Mouse (Mus musculus) right cerebral cortex, postnatal 4 days (tissue): ENCODE measurements around the gene Ssb.

Experiments
- DNase-seq: peaks from one replicate; pipeline ENCODE4 v3.0.0-alpha.2; 2022

The Ssb gene

GRCm38 (mm10) chr2:69861485-69862091, at the start of gene Ssb:
Gene Ssb, plus strand, starts transcription at chr2:69861562.
- DNase-seq, result peak; percentile 92

- no peak for DNase-seq
Measured at GRCm38 (mm10) chr2:69816575-69816974, 44.8 kb upstream of the Ssb start.

DNA sequence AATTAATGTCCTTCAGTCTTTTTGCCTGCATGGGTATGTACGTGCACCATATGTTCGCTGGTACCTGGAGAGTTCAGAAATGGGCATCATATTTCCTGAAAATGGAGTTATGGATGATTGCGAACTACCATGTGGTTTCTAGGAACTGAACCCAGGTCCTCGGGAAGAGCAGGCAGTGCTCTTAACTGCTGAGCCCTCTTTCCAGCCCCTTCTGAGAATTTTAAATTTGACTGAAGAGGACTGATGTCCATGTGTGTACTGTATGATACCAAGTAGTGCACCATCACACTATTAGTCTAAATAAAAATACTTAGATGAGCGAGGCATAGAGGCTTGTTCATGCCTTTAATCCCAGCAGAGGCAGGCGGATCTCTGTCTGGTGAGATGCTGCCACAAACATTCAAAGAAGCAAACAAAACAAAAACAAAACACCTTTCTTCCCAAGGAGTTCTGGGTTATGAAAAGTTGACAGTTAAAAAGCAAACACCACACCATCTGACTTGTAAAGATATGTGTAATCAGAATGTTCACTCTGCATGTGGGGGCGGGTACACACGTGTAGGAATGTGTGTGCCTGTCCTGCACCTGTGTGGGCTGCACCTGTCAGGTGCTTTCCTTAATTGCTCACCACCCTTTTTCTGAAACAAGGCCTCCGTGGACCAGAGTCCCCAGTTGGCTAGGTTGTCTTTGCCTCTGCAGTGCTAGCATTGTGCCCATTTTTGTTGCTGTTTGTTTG, 42.8 kb upstream of the Ssb start:
- no peak for DNase-seq

DNA sequence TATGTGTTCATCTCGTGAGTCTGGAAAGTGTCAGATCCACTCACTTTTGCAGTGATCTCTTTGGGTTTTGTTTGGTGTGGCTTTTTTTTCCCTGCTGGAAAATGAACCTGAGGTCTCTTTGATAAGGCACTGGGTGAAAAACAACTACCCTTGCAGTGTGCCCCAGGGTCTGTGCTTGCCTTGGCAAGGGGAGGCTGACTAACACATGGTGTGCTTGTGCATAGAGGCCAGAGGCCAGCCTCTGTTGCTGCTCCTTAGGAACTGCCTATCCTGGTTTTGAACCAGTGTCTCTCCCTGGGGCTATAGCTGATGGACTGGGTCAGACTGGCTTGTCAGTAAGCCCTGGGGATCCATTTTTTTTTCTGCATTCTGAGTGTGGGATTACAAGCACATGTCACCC, 41.2 kb upstream of the Ssb start:
- DNase-seq, result no peak

GRCm38 (mm10) chr2:69821711-69822110, 39.7 kb upstream of the Ssb start, which contains the start of gene Klhl23:
Gene Klhl23, plus strand, starts transcription at chr2:69821944.
- DNase-seq, result no peak

DNA sequence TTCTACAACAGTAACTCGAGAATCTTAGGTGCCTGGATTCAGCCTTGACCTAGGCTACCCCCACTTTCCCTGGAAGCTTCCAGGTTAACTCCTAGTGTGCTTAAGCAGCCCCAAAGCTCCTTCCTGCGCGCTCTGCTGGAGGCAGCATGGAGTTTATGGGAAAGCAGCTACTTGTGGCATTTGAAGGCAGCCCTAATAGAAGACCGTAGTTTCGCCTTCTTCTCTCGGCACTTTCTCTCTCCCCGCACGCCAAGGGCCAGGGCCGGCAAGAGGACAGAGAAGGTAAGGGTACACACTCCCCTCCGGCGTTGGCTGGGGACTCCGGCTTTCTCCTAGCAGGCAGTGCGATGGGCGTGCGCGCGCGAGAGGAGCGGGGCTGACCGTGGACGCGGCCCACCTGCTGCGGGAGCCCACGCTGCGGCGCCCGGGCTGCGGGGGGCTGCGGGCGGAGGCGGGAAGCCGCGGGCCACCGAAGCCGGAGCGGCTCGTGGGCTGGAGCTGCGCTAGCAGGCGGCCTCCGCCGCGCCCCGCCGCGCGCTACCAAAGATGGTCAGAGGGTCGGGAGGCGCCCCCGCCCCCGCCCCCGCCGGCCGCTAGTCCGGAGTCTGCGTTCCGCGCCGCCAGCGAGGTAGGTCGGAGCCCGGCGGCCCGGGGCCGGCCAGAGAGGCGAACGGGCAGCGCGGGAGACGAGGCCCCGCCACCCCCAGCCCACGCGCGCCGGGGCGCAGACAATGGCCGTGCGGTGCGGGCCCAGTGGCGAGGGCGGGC, 38.8 kb upstream of the Ssb start:
- peak; percentile 66 for DNase-seq

DNA sequence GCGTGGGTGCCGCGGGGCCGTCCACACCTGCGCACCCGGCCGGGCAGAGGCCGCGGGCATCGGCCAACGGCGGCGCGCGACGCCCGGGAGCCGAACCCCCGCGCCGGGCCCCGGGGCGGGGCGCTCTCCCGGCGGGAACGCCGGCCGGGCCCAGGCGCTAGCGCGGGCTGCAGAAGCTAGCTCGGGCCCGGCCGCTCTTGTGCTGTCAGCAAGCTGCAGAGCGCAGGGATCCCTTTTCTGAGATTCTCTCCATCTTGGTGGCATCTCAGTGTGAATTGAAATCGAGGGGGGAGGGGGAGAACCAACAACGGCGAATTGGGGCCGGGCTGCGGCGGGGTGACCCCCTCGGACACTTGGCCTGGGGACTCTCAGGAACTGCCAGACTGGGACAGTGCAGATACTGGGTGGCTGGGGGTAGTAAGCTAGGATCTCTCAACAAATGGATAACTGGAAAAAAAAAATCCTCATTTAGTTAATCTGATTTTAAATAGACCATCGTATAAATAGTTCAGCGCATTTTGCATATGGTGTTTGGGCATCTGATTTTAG, 38.2 kb upstream of the Ssb start:
- DNase-seq, result peak; percentile 62

DNA sequence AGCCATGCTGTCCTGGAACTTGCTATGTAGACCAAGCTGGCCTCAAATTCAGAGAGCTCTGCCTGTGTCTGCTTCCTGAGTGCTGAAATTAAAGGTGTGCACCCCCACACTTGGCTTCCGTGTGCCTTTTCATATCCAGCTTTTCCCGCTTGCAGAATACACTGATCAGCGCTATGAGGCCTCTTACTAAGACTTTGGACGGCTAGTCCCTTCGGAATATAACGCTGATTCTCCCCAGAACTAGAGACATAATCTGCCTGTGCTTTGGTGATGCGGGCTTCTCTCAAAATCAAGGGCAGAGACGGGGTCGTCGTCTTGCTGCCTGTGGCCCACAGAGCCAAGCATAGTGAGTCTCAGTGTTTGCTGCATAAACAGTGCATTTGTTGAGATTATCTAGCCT, 35.5 kb upstream of the Ssb start:
- no peak for DNase-seq

DNA sequence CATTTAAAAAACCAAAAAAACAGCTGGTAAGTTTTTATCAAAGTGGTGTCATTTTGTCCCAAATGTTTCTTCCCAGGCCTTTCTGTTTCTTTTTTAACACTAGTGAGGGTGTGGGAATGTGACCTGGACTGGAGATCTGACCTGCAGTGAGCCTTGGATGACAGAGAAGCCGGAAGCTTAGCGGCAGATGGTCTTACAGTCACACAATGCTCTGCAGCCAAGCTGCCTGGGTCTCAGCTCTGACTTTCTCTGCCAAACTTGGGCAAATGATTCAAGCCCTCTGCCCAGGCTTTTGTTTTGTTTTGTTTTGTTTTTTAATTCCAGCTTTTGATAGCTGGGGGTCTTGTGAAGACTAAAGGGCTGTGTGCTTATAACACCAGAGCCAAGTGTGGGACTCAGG, 35.0 kb upstream of the Ssb start:
- no peak for DNase-seq

GRCm38 (mm10) chr2:69828031-69828430, 33.3 kb upstream of the Ssb start:
- no peak for DNase-seq

DNA sequence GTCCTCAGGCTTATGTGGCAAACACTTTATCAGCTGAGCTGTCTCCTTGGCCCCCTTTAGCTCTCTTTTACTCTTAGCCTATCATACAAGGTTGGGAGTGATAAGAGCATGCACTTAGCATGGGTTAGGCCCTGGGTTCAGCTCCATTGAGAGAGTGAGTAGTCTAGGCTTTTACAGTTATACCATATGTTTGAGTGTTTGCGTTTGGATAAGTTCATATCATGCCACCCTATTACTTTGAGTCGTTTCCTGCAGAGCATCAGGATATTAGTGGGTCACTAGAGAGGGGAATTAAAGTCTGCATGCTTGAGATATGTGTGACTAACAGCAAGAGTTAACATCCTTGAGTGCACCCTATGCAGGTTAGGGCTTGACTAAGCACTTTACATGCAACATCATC, 31.7 kb upstream of the Ssb start:
- no peak for DNase-seq

GRCm38 (mm10) chr2:69830116-69830515, 31.2 kb upstream of the Ssb start:
- DNase-seq, result no peak

GRCm38 (mm10) chr2:69837244-69837967, 24.0 kb upstream of the Ssb start:
- no peak for DNase-seq

GRCm38 (mm10) chr2:69837996-69838395, 23.4 kb upstream of the Ssb start:
- no peak for DNase-seq

GRCm38 (mm10) chr2:69838707-69839106, 22.7 kb upstream of the Ssb start:
- no peak for DNase-seq

- DNase-seq, result peak; percentile 22
Measured at GRCm38 (mm10) chr2:69840261-69840660, 21.1 kb upstream of the Ssb start.

- DNase-seq, result no peak
Measured at GRCm38 (mm10) chr2:69849215-69849614, 12.1 kb upstream of the Ssb start.

DNA sequence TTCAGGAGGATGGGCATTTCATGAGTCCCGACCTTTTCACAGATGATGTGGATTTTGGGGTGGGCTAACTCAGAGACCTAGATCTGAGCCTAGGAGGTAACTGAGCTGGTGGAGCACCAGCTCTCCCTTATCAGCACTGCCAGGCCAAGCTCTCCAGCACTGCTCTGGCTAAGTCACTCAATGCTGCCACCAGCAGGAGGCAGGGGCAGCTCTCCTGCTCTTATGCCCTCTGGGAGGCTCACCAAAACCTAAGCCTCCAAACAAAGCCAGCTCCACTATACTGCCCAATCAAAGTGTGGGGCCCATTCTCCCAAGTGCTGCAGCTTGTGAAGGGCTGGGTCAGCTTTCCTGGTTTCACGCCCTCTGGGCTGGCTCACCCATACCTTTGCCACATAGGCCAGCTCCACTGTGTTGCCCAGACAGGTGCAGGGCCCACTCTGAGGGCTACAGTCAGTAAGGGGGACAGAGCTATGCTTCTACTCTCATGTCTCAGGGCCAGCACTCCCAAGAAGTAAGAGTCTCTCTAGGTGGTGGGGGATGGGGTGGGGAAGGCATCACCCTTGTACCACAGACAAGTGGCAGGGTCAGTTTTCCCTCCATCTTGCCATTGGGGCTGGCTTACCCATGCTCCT, 9.8 kb upstream of the Ssb start:
- DNase-seq, result no peak

- DNase-seq, result no peak
Measured at GRCm38 (mm10) chr2:69856392-69856791, 5.0 kb upstream of the Ssb start.

GRCm38 (mm10) chr2:69857882-69858281, 3.5 kb upstream of the Ssb start:
- no peak for DNase-seq

- DNase-seq, result peak; percentile 11
Measured at GRCm38 (mm10) chr2:69860972-69861452, 350 bp upstream of the Ssb start.

DNA sequence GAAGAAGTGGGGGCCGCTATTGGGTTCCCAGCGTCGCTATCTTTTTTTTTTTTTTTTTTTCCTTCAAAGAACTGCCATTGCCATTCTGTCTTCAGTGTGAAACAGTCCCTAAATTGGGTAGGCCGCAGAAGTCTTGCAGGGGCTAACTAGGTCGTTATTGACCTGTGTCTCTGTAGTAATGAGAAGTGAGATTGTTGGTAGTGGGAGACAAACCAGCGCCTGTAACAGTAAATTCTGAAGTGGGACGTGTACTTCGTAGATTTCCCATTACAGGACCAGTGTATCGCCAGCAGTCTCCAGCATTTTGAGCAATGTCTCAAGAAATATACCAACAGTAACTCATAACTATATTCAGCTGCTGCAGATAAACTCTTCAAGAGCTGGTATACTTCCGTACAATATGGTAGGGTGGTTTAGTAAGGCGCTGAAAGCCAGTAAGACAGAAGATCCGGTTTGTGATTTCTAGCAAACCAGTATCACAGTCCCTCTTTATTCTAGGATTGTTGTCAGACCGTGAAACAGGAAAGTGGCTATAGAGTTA, 825 bp downstream of the Ssb start:
- no peak for DNase-seq
